Mouse (Mus musculus) heart, adult 9 months (tissue): ENCODE measurements around the gene Arpc4.
A peak's percentile ranks its signal among the peaks of the same experiment; 100 is the strongest.

Source experiments
- DNase-seq, 2 experiments: peaks; one replicate each; pipeline ENCODE4 v3.0.0; 2022; ENCODE audit warnings: low spot score in 2 of 2

Gene Arpc4

GRCm38 (mm10) chr6:113404649-113405448 lies 26.9 kb downstream of the Arpc4 start:
- DNase-seq, result no peak

GRCm38 (mm10) chr6:113405483-113405882 lies 27.6 kb downstream of the Arpc4 start:
- DNase-seq, result no peak

DNA sequence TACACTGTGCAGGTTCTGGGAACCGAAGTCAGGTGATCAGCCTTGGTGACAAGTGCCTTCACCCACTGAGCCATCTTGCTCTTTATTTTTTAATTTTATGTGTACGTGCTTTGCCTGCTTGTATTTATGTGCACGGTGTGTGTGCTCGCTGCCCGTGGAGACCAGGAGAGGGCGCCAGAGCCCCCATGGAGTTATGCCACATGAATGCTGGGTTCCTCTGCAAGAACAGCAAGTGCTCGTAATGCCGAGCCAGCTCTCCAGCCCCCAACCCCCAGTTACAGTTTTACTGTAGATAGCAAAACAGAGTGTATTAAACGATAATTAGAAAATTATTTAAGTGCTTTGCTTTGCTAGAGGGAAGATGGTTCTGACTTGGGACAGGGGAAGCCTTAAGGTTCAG lies 28.8 kb downstream of the Arpc4 start:
- DNase-seq, result no peak

DNA sequence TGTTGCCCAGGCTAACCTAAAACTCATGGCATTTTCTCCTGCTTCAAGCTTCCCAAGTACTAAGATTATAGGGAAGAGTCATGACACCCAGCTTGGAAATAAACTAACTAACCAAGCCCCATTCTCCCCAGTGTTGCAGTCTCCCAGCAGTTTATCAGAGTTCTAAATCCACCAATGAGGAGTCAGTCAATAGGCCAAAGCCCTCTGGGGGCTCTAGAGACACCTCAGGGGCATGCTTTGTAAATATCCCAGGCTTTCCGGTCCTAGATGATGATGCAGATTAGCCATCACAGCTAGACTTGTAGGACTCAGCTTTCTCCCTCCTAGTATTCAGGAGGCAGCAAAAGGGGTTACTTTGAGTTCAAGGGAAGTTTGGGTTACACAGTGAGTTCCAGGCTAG lies 32.1 kb downstream of the Arpc4 start:
- no peak for DNase-seq

DNA sequence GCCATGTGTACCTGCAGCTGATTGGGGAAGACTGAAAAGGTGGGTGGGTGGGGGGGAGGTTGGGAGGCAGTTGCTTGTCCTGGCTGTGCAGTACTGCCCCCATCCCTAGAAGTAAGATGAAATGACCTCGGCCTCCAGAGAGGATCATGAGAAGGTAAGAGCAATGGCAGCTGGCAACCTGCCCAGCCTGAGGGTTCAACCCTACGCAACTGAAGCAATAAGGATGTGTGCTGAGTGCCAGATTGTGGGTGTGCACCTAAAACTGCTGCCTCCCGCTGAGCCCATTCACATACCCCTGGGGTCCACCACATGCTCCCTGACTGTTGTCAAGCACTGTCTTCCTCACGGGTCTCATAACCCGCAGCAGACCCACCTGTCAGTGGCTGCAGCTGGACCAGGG lies 38.5 kb downstream of the Arpc4 start:
- DNase-seq, result no peak

- DNase-seq, result no peak
Measured at GRCm38 (mm10) chr6:113418441-113419198, 40.7 kb downstream of the Arpc4 start.

GRCm38 (mm10) chr6:113419199-113419587 lies 41.3 kb downstream of the Arpc4 start, which contains the start of gene Rpusd3:
TSS of gene Rpusd3 (minus strand) at chr6:113419340.
- DNase-seq, result peak; percentile 96 to 97

DNA sequence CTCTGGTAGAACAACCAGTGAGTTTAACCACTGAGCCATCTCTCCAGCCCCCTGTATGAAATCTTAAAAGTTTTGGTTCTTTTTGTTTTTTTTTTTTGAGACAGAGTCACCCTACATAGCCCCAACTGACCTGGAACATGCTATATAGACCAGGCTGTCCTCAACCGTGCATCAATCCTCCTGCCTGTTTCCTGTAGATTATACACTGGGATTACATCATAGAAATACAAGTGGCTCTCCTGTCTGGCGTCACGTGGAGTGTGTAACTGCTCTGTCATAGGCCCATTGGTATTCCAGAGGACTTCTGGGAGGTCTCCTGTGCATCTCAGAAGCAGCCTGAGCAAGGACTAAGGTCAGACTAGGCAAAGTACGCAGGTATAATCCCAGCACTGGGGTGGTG lies 45.1 kb downstream of the Arpc4 start:
- no peak for DNase-seq

- no peak for DNase-seq
Measured at GRCm38 (mm10) chr6:113424187-113424586, 46.3 kb downstream of the Arpc4 start.

- no peak for DNase-seq
Measured at GRCm38 (mm10) chr6:113426696-113427095, 48.8 kb downstream of the Arpc4 start.

DNA sequence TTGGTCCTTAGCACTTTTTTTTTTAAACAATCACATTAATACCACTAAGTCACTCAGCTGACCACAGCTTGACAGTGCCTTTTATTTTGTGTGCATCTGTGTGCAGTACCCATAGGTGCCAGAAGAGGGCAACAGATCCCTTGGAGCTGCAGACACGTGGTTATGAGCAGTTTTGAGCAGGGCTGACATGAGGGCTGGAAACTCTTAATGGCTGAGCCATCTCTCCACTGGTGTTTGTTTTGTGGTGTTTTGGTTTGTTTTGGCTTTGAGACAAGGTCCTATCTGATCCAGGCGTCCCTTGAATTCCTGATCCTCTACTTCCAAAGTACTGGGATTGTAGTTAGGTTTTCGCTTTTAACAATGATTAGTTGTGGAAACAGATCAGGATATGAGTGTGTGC lies 49.5 kb downstream of the Arpc4 start:
- DNase-seq, result no peak

GRCm38 (mm10) chr6:113428006-113428405 lies 50.1 kb downstream of the Arpc4 start:
- no peak for DNase-seq

GRCm38 (mm10) chr6:113429965-113430364 lies 52.0 kb downstream of the Arpc4 start:
- DNase-seq, result no peak

GRCm38 (mm10) chr6:113430846-113431245 lies 52.9 kb downstream of the Arpc4 start:
- DNase-seq, result no peak

- no peak for DNase-seq
Measured at GRCm38 (mm10) chr6:113431801-113432200, 53.9 kb downstream of the Arpc4 start.

DNA sequence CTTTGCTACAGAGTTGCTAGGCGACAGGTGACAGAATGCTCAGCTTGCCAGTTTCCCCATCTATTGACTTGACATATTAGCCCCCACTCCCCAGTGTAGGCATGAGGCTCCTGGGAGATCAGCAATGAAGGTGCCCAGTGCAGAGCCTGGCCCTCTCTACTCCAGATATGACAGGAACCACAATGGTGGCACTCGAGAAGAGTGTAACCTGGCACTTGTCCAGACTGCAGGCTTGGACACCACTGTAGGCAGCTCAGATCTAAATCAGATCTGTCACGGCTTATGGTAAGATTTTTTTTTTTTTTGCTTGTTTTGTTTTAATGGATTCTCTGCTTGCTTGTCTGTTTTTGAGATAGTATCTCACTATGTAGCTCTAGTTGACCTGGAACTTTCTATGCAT lies 55.7 kb downstream of the Arpc4 start:
- no peak for DNase-seq

DNA sequence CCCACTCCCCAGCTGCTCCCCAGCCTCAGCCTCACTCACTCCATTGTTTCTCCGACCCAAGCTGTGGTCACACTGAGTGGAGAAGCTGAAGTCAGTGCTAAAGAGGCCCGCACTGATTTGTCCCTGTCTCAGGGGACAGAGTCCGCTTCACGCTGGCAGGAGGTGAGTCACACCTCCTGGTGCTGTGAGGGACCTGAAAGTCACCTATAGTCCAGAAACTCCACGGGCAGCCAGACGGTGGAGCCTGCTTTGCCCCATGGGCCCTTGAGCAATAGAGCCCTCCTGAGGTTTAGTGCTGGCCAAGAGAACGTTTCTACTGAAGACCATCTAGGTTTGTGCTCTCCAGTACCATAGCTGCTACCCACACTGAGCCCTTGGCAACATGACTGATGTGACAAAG lies 56.8 kb downstream of the Arpc4 start:
- no peak for DNase-seq

DNA sequence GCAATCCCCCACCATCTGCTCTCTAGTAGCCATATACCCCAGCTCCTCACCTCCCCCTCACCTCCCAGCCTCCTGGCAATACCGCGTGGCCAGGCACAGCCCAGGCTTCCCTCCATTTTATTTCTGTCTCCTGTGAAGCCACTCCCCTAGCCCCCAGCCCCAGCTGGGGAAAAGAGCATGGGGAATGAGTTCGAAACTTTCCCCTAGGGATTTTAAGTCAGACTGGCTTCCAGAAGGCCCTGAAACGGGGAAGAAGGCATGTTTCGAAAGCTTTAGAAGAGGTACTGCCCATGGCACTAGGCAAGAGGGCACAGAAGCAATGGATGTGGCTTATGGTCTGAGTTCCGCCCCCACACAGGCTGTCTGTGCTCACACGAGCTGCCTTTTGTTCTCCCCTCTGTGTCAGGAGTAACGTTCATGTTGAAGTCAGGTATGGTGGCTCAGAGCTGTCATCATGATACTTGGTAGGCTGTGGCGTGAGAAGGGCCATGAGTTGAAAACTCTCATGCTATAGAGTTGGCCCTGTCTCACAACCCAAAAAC lies 57.8 kb downstream of the Arpc4 start, which contains the start of gene Cidec:
Gene Cidec, minus strand, starts transcription at position 97 of the 542 bp plus-strand sequence.
- DNase-seq, result no peak

GRCm38 (mm10) chr6:113437135-113437534 lies 59.2 kb downstream of the Arpc4 start:
- DNase-seq, result no peak

DNA sequence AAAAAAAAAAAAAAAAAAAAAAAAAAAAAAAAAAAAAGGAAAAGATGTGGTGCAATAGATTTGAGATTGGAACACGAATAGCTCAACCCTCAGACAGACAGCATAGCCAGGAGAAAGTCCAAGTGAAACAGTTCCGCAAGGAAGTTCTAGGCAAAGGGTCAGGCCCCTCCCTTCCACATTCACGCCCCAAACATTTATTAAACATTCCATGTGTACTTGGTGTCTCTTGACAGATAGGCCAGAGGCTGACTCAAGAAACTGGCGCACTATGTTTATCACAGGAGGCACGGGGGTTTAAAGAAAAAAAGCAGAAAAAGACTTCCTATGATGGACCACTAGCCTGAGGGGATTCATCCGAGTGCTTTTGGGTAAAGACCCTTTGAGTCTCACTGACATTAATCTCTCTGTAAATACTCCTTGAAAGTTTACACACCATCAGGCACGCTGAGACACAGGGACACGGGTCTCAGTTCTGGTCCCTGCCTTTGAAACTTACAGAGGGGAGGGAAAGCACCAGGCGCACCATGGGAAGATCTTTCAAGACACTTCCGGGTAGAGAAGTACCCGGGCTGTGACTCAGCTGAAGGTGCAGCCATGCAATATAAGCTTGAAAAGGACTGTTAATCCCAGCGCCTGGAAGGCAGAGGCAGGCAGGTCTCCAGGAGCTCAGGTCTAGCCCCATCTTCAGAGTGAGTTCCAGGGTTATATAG lies 61.0 kb downstream of the Arpc4 start:
- no peak for DNase-seq
